15 mouse cellular contexts compared by ENCODE assay signal in the genomic region with DNA sequence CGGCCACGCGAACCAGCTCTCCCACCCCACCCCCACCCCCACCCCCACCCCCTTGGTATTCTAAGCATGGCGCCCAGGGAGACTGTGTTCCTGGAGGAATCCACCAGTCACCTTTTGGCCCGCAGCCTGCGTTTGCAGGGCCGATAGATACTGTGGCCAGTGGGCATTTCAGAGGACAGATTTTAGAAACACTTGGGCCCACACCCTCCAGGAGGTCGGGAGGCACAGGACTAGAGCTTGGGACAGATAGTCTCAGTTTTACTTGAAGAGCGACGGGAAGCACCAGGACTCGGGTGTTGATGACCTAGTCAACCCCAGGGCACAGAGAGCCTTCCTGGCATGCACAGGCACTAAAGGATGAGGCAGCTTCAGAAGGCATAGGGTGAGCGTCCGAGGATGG. TPM values are rescaled to one million over a fixed set of nuclear protein-coding genes. Genes with fewer than 3 reads are reported as not detected.
DNase-seq lines count a peak whose midpoint lies in the region; ATAC-seq and TF ChIP-seq lines count a peak whose summit lies in the region.
"Had no signal": no experiment of that assay in that cellular context is flagged by ENCODE, and none has a peak within 500 bp of the region (broad histone marks: within the 10 kb centered on the region; RNA-seq: fewer than 3 reads in every experiment).

No protein-coding gene starts in this region.

- intact Hi-C loops in left cerebral cortex, adult 2 months (cut with DNase I): loop anchor here (2.0 to 5.0 kb wide), 2 partner anchors 138 to 457 kb away; no protein-coding TSS in a partner anchor
- intact Hi-C loops in left cerebral cortex, postnatal 14 days (cut with DNase I): no loop called here

- no peaks in the 10 kb centered on the region for H3K9me3 ChIP-seq in embryonic facial prominence, embryonic 10.5 days
- no peaks in the 10 kb centered on the region for H3K9me3 ChIP-seq in liver, embryonic 11.5 days (ENCODE audit: control insufficient read depth, low read length)
- H3K9me3 ChIP-seq: embryonic facial prominence, embryonic 12.5 days; limb, embryonic 13.5 days had no signal

- H3K4me2 ChIP-seq in liver, embryonic 11.5 days: no peak overlapping the region
- H3K4me2 ChIP-seq: embryonic facial prominence, embryonic 12.5 days; limb, embryonic 13.5 days had no signal

- peaks cover 7% of the 10 kb centered on the region; the same call in 1 of the 2 replicates for H3K36me3 ChIP-seq in embryonic facial prominence, embryonic 10.5 days (replicated peaks)
- no peaks in the 10 kb centered on the region for H3K36me3 ChIP-seq in liver, embryonic 11.5 days (ENCODE audit: control insufficient read depth, insufficient read depth, low read length)
- H3K36me3 ChIP-seq: embryonic facial prominence, embryonic 12.5 days; limb, embryonic 13.5 days had no signal

- WGBS in embryonic facial prominence, embryonic 10.5 days: 50% methylated on average over 13 of the region's 13 CpGs
- WGBS in liver, embryonic 11.5 days: 48% methylated on average over 13 of the region's 13 CpGs

- no peak overlapping the region for H3K9ac ChIP-seq in liver, embryonic 11.5 days (ENCODE audit: low read depth, low read length)
- H3K9ac ChIP-seq: embryonic facial prominence, embryonic 12.5 days; limb, embryonic 13.5 days had no signal

- TF ChIP-seq CTCF in left cerebral cortex, adult 2 months (IDR thresholded peaks at IDR 0.05): no peak

- H3K27ac ChIP-seq in left cerebral cortex, adult 2 months: peak overlapping the region; percentile 42
- peak overlapping the region; percentile 32; the same call in 1 of the 2 replicates for H3K27ac ChIP-seq in embryonic facial prominence, embryonic 10.5 days (replicated peaks)
- H3K27ac ChIP-seq in liver, embryonic 11.5 days (ENCODE audit: low read depth, low read length): no peak overlapping the region
- H3K27ac ChIP-seq: embryonic facial prominence, embryonic 12.5 days; limb, embryonic 13.5 days had no signal

- DNase-seq in cerebellum, adult 11 months: peak; percentile 70
- DNase-seq in cerebellum, adult 9-10 months: no peak
- DNase-seq in left cerebral cortex, adult 2 months (ENCODE audit: extremely low spot score in 1 of 2, low spot score in 2 of 2): no peak
- no peak for DNase-seq in left cerebral cortex, postnatal 14 days (ENCODE audit: low spot score in 2 of 2)
- peak; percentile 83 for DNase-seq in cerebellum, adult 11-12 months
- no peak for DNase-seq in embryonic facial prominence, embryonic 10.5 days (ENCODE audit: low spot score)
- no peak for DNase-seq in liver, embryonic 11.5 days (ENCODE audit: low spot score)
- DNase-seq: gastrocnemius, postnatal 36 days; right cerebral cortex, postnatal 14 days; thymus, adult 18-20 months had no signal

- peaks cover 47% of the 10 kb centered on the region for H3K4me1 ChIP-seq in embryonic facial prominence, embryonic 10.5 days
- peaks cover 9% of the 10 kb centered on the region; the same call in 1 of the 2 replicates for H3K4me1 ChIP-seq in liver, embryonic 11.5 days (replicated peaks; ENCODE audit: control insufficient read depth, insufficient read depth, low read length)

- no peak for ATAC-seq in liver, embryonic 11.5 days (replicated peaks; ENCODE audit: low FRiP score)
- ATAC-seq in erythroid progenitor cell, adult 5-6 weeks (replicated peaks; ENCODE audit: low FRiP score, poor library complexity, severe bottlenecking): no peak
- ATAC-seq: activated CD4-positive, CD25-positive, alpha-beta regulatory T cell, adult 4 months had no signal

- H3K27me3 ChIP-seq in embryonic facial prominence, embryonic 10.5 days (replicated peaks; ENCODE audit: low read depth, poor library complexity, severe bottlenecking): peaks cover 36% of the 10 kb centered on the region
- peaks cover 9% of the 10 kb centered on the region for H3K27me3 ChIP-seq in liver, embryonic 11.5 days (replicated peaks; ENCODE audit: control insufficient read depth, insufficient read depth, low read length)
- H3K27me3 ChIP-seq: CH12.LX had no signal

- H3K4me3 ChIP-seq in left cerebral cortex, adult 2 months: no peak overlapping the region
- H3K4me3 ChIP-seq in embryonic facial prominence, embryonic 10.5 days: no peak overlapping the region
- no peak overlapping the region for H3K4me3 ChIP-seq in liver, embryonic 11.5 days (ENCODE audit: low read depth, low read length)
- H3K4me3 ChIP-seq: embryonic facial prominence, embryonic 12.5 days; limb, embryonic 13.5 days had no signal

RNA-seq across cellular contexts. Expression of a gene that starts 38.4 kb away (rescaled TPM):
- 100 to 1,000 TPM; 108 TPM for total RNA-seq in left cerebral cortex, adult 2 months (2021)
- 100 to 1,000 TPM; 233 to 253 TPM for total RNA-seq in left cerebral cortex, postnatal 14 days (2021)
- 12.2 and 13.4 TPM in 2 replicates for polyA plus RNA-seq in embryonic facial prominence, embryonic 10.5 days (2016; fragmentation: Nextera tagmentation; extraction: Ambion mirVana)
- 42.8 and 47.2 TPM in 2 replicates for polyA plus RNA-seq in liver, embryonic 11.5 days (2014; fragmentation: Nextera tagmentation; extraction: Ambion mirVana)
- total RNA-seq in erythroid progenitor cell, adult 5-6 weeks (2015; ENCODE audit: low replicate concordance): not detected in 2 replicates
- 4.2 TPM in 1 of 2 replicates, not detected in the other for total RNA-seq in erythroid progenitor cell, adult 5-6 weeks (2017; ENCODE audit: low replicate concordance)

Comparison
In these comparisons a context has a peak if more than half of its experiments do, and no peak if none do; other contexts are left out.
1. DNase-seq: peak in cerebellum, adult 11 months (single experiment) and cerebellum, adult 11-12 months (single experiment); none in cerebellum, adult 9-10 months (single experiment), left cerebral cortex, adult 2 months (0 of 2), left cerebral cortex, postnatal 14 days (0 of 2), embryonic facial prominence, embryonic 10.5 days (single experiment) and liver, embryonic 11.5 days (single experiment).
2. RNA of a gene that starts 38.4 kb away (total RNA-seq): 233 to 253 TPM in left cerebral cortex, postnatal 14 days and 108 TPM in left cerebral cortex, adult 2 months; 4.2 TPM in erythroid progenitor cell, adult 5-6 weeks; every median in the first group is over 10 times any median in the second.